Mouse (Mus musculus) intestine, embryonic 16.5 days (tissue): ENCODE data around the gene Nme6. TPM values are rescaled to one million over a fixed set of nuclear protein-coding genes. Genes with fewer than 3 reads are reported as not detected.

ENCODE experiments used
- ATAC-seq: fragments of 200-750 bp; cut with Nextera tagmentation; 2 replicates; pipeline ENCODE4 v1.8.0; 2017; ENCODE audit warnings: moderate TSS enrichment, moderate library complexity
- H3K27ac ChIP-seq: fragments of 300-500 bp; sonication (generic); 2 replicates; pipeline ENCODE4 v1.5.1; 2014; ENCODE audit warnings: mild to moderate bottlenecking, low read length
- H3K27me3 ChIP-seq: fragments of 300-500 bp; sonication (generic); replicated peaks from 2 replicates; pipeline ENCODE4 v1.6.1; 2014; ENCODE audit warnings: low read length, control low read depth, mixed read lengths; ENCODE audit not compliant: control insufficient read depth, insufficient read depth
- H3K36me3 ChIP-seq: fragments of 300-500 bp; sonication (generic); 2 replicates; pipeline ENCODE4 v1.6.1; 2014; ENCODE audit warnings: low read length, control low read depth; ENCODE audit not compliant: control insufficient read depth, insufficient read depth
- H3K4me1 ChIP-seq: fragments of 300-500 bp; sonication (generic); 2 replicates; pipeline ENCODE4 v1.6.1; 2014; ENCODE audit warnings: low read length, control low read depth, mixed read lengths; ENCODE audit not compliant: control insufficient read depth, insufficient read depth
- H3K4me2 ChIP-seq: fragments of 300-500 bp; sonication (generic); 2 replicates; pipeline ENCODE4 v1.6.1; 2014; ENCODE audit warnings: low read depth, low read length, control low read depth
- H3K4me3 ChIP-seq: fragments of 300-500 bp; sonication (generic); 2 replicates; pipeline ENCODE4 v1.5.1; 2014; ENCODE audit warnings: mild to moderate bottlenecking, low read length
- H3K9ac ChIP-seq: fragments of 300-500 bp; sonication (generic); 2 replicates; pipeline ENCODE4 v1.6.1; 2014; ENCODE audit warnings: low read depth, low read length
- H3K9me3 ChIP-seq: fragments of 300-500 bp; sonication (generic); 2 replicates; pipeline ENCODE4 v1.6.1; 2016; ENCODE audit warnings: low read length, control low read depth; ENCODE audit not compliant: control insufficient read depth
- WGBS: fragments of 180-500 bp; shearing (Covaris S2); extraction: QIAGEN DNeasy Blood & Tissue Kit; methylation state at CpG from one replicate; pipeline ENCODE4 v1.1.7; 2014; 5-methylcytosine and 5-hydroxymethylcytosine counted together
- microRNA-seq: library from miRNA; unstranded; fragments of <30 nt; microRNA quantifications from one replicate; pipeline ENCODE4, GENCODE M21; 2016
- polyA plus RNA-seq: library from polyadenylated mRNA; unstranded; fragments of >200 nt; fragmentation: Nextera tagmentation; extraction: Ambion mirVana; gene quantifications from 2 replicates; pipeline ENCODE4 v1.2.1, GENCODE M21; 2015

Gene Nme6
- polyA plus RNA-seq, 1 experiment from 2014 or later = 97.0 TPM

GRCm38 (mm10) chr9:109879305-109879704 is 46.8 kb downstream of the Nme6 start:
- no peaks in the 10 kb centered on the region for H3K9me3 ChIP-seq
- 48% methylated on average over 1 of the region's 1 CpGs for WGBS
- peak overlapping the region; percentile 85 for H3K27ac ChIP-seq
- no peaks in the 10 kb centered on the region for H3K27me3 ChIP-seq
- peak overlapping the region; percentile 42 for H3K4me2 ChIP-seq
- ATAC-seq = peak; percentile 57
- no peak overlapping the region for H3K4me3 ChIP-seq
- peaks cover 9% of the 10 kb centered on the region; the same call in 1 of the 2 replicates for H3K4me1 ChIP-seq
- peaks cover 22% of the 10 kb centered on the region for H3K36me3 ChIP-seq
- no peak overlapping the region for H3K9ac ChIP-seq

- WGBS = 49% methylated on average over 4 of the region's 4 CpGs
- Histone ChIP-seq H3K4me3 (no peak overlapping the region), H3K9me3 (no peaks in the 10 kb centered on the region), H3K36me3 (peaks cover 50% of the 10 kb centered on the region), H3K9ac (no peak overlapping the region), H3K4me1 (0 out of 2 replicates have a peak, but pooled peaks cover 3% of the 10 kb centered on the region), H3K27ac (peak overlapping the region; percentile 71), H3K4me2 (no peak overlapping the region), H3K27me3 (no peaks in the 10 kb centered on the region)
- ATAC-seq = peak; percentile 93
These were observed 53.7 kb downstream of the Nme6 start for GRCm38 (mm10) chr9:109886259-109886658.

DNA sequence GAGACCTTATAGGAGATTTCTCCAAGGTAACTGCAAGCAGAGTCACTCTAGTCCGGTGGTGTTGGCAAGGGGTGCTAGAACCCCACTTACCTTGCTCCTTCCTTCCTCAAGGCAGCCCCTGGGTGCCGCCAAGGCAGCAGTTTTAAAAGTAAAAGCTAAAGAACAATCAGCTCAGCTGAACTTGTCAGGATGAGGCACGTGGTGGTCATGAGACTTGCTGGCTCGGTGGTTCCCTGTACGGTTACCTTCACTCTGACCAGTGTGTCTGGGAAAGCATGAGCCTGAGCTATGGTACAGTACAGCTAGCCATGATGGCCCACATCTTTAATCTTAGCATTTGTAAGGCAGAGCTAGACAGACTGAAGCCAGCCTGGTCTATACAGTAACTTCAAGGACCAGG is 54.8 kb downstream of the Nme6 start:
- WGBS = 87% methylated on average over 5 of the region's 5 CpGs
- ATAC-seq = no peak

DNA sequence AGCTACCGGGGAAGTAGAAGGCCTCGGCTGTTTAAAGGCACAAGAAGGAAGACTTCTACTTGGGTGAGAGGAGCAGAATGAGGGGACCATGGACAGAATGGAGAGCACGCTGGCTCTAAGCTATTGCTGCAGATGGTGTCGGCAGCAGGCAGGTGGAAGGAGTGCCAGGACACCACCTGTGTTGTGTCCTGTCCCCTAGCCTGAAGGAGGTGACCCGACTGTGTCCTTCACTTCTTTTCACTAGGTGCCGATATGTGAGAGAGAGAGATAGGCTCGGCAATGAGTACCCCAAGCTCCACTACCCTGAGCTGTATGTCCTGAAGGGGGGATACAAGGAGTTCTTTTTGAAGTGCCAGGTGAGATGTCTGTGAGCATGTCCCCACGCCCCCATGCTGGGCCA is 59.0 kb downstream of the Nme6 start:
- H3K9ac ChIP-seq = no peak overlapping the region
- no peak overlapping the region for H3K27ac ChIP-seq
- 90% methylated on average over 8 of the region's 8 CpGs for WGBS
- no peaks in the 10 kb centered on the region for H3K9me3 ChIP-seq
- no peak overlapping the region for H3K4me2 ChIP-seq
- H3K4me1 ChIP-seq = peaks cover 11% of the 10 kb centered on the region
- H3K27me3 ChIP-seq = no peaks in the 10 kb centered on the region
- H3K36me3 ChIP-seq = peaks cover 45% of the 10 kb centered on the region
- no peak overlapping the region for H3K4me3 ChIP-seq
- no peak for ATAC-seq

More for the DNA sequence above, 54.8 kb downstream of the Nme6 start:
- Histone ChIP-seq H3K4me3 (no peak overlapping the region), H3K9ac (no peak overlapping the region), H3K27ac (no peak overlapping the region), H3K4me2 (no peak overlapping the region), H3K36me3 (peaks cover 57% of the 10 kb centered on the region), H3K9me3 (no peaks in the 10 kb centered on the region), H3K27me3 (no peaks in the 10 kb centered on the region), H3K4me1 (0 out of 2 replicates have a peak, but pooled peaks cover 3% of the 10 kb centered on the region)

Small RNA genes lying within 50 kb of the gene (microRNA-seq; reads per million reads assigned to microRNA genes)
- not detected for gene Mir7089

Other genes starting within 250 kb of the Nme6 start
- gene Fbxw24, start 206.7 kb upstream of the Nme6 start, polyA plus RNA-seq = 0.09 TPM in 1 of 2 replicates, not detected in the other
- gene Fbxw25, start 168.1 kb upstream of the Nme6 start, polyA plus RNA-seq = not detected in 2 replicates
- gene Fbxw18, start 130.0 kb upstream of the Nme6 start, polyA plus RNA-seq = 0.09 TPM in 1 of 2 replicates, not detected in the other
- gene Fbxw26, start 86.7 kb upstream of the Nme6 start, polyA plus RNA-seq = 0.07 and 0.18 TPM in 2 replicates
- not detected in 2 replicates for gene Fbxw27, start 42.1 kb upstream of the Nme6 start, polyA plus RNA-seq
- 0.18 and 0.67 TPM in 2 replicates for gene Spink8, start 20.5 kb upstream of the Nme6 start, polyA plus RNA-seq
- gene Camp, start 16.9 kb downstream of the Nme6 start, polyA plus RNA-seq = 1.9 and 3.5 TPM in 2 replicates
- gene Cdc25a, start 42.8 kb downstream of the Nme6 start, polyA plus RNA-seq = 31.2 and 31.3 TPM in 2 replicates
- 52.8 and 57.2 TPM in 2 replicates for gene Map4, start 98.7 kb downstream of the Nme6 start, polyA plus RNA-seq